Mouse (Mus musculus): ENCODE measurements around the gene Arhgap42. TPM values are rescaled to one million over a fixed set of nuclear protein-coding genes. Genes with fewer than 3 reads are reported as not detected.

Gene Arhgap42
- total and polyA plus RNA-seq, 2 experiments from 2014 or later: 5.9 to 13.0 TPM

GRCm38 (mm10) chr9:9196046-9196445 is 42.9 kb downstream of the Arhgap42 start:
- Histone ChIP-seq H3K9me3 (ENCODE audit: low read length) (no peaks in the 10 kb centered on the region), H3K9ac (replicated peaks; ENCODE audit: low read length) (no peak overlapping the region), H3K4me3 (ENCODE audit: low read length) (no peak overlapping the region), H3K4me1 (ENCODE audit: insufficient read depth, low read length) (no peaks in the 10 kb centered on the region), H3K27ac (no peak overlapping the region), H3K36me3 (ENCODE audit: insufficient read depth, low read length) (no peaks in the 10 kb centered on the region), H3K27me3 (ENCODE audit: insufficient read depth, low read length) (no peaks in the 10 kb centered on the region), H3K4me2 (ENCODE audit: low read depth, low read length) (no peak overlapping the region)
- DNase-seq (ENCODE audit: low spot score): peak; percentile 40
- TF ChIP-seq CTCF (IDR thresholded peaks at IDR 0.05; ENCODE audit: low read depth): no peak
- peak; percentile 63; the same call in 1 of the 2 replicates for ATAC-seq

GRCm38 (mm10) chr9:9194496-9194895 is 44.4 kb downstream of the Arhgap42 start:
- H3K4me3 ChIP-seq (ENCODE audit: low read length): no peak overlapping the region
- no peaks in the 10 kb centered on the region for H3K4me1 ChIP-seq (ENCODE audit: insufficient read depth, low read length)
- no peaks in the 10 kb centered on the region for H3K27me3 ChIP-seq (ENCODE audit: insufficient read depth, low read length)
- no peak overlapping the region for H3K9ac ChIP-seq (replicated peaks; ENCODE audit: low read length)
- ATAC-seq: no peak
- no peaks in the 10 kb centered on the region for H3K36me3 ChIP-seq (ENCODE audit: insufficient read depth, low read length)
- H3K9me3 ChIP-seq (ENCODE audit: low read length): no peaks in the 10 kb centered on the region
- no peak for TF ChIP-seq CTCF (IDR thresholded peaks at IDR 0.05; ENCODE audit: low read depth)
- no peak overlapping the region for H3K27ac ChIP-seq
- H3K4me2 ChIP-seq (ENCODE audit: low read depth, low read length): no peak overlapping the region
- no peak for DNase-seq (ENCODE audit: low spot score)
- WGBS: 44% methylated on average over 1 of the region's 1 CpGs

GRCm38 (mm10) chr9:9192716-9193115 is 46.2 kb downstream of the Arhgap42 start:
- H3K27me3 ChIP-seq (ENCODE audit: insufficient read depth, low read length): no peaks in the 10 kb centered on the region
- no peak for ATAC-seq

GRCm38 (mm10) chr9:9190835-9191234 is 48.1 kb downstream of the Arhgap42 start:
- WGBS: 87% methylated on average over 1 of the region's 1 CpGs
- H3K4me1 ChIP-seq (ENCODE audit: insufficient read depth, low read length): 0 out of 2 replicates have a peak, but pooled peaks cover 3% of the 10 kb centered on the region
- no peak overlapping the region for H3K4me3 ChIP-seq (ENCODE audit: low read length)
- DNase-seq (ENCODE audit: low spot score) (no peak), ATAC-seq (no peak)
- TF ChIP-seq CTCF (IDR thresholded peaks at IDR 0.05; ENCODE audit: low read depth): no peak
- no peak overlapping the region for H3K4me2 ChIP-seq (ENCODE audit: low read depth, low read length)
- no peaks in the 10 kb centered on the region for H3K9me3 ChIP-seq (ENCODE audit: low read length)
- H3K36me3 ChIP-seq (ENCODE audit: insufficient read depth, low read length): no peaks in the 10 kb centered on the region
- H3K9ac ChIP-seq (replicated peaks; ENCODE audit: low read length): no peak overlapping the region
- no peak overlapping the region for H3K27ac ChIP-seq
- H3K27me3 ChIP-seq (ENCODE audit: insufficient read depth, low read length): no peaks in the 10 kb centered on the region

More at GRCm38 (mm10) chr9:9192716-9193115, 46.2 kb downstream of the Arhgap42 start:
- Histone ChIP-seq H3K4me1 (ENCODE audit: insufficient read depth, low read length) (0 out of 2 replicates have a peak, but pooled peaks cover 3% of the 10 kb centered on the region), H3K9me3 (ENCODE audit: low read length) (no peaks in the 10 kb centered on the region), H3K4me2 (ENCODE audit: low read depth, low read length) (no peak overlapping the region), H3K36me3 (ENCODE audit: insufficient read depth, low read length) (no peaks in the 10 kb centered on the region), H3K27ac (no peak overlapping the region), H3K4me3 (ENCODE audit: low read length) (no peak overlapping the region), H3K9ac (replicated peaks; ENCODE audit: low read length) (no peak overlapping the region)
- 90% methylated on average over 4 of the region's 4 CpGs for WGBS
- DNase-seq (ENCODE audit: low spot score): no peak
- TF ChIP-seq CTCF (IDR thresholded peaks at IDR 0.05; ENCODE audit: low read depth): no peak

GRCm38 (mm10) chr9:9188167-9188566 is 50.7 kb downstream of the Arhgap42 start:
- Histone ChIP-seq H3K9me3 (ENCODE audit: low read length) (no peaks in the 10 kb centered on the region), H3K4me1 (ENCODE audit: insufficient read depth, low read length) (0 out of 2 replicates have a peak, but pooled peaks cover 3% of the 10 kb centered on the region), H3K4me3 (ENCODE audit: low read length) (no peak overlapping the region), H3K27ac (no peak overlapping the region), H3K9ac (replicated peaks; ENCODE audit: low read length) (no peak overlapping the region), H3K27me3 (ENCODE audit: insufficient read depth, low read length) (no peaks in the 10 kb centered on the region), H3K36me3 (ENCODE audit: insufficient read depth, low read length) (no peaks in the 10 kb centered on the region), H3K4me2 (ENCODE audit: low read depth, low read length) (no peak overlapping the region)
- WGBS: 76% methylated on average over 3 of the region's 3 CpGs
- TF ChIP-seq CTCF (IDR thresholded peaks at IDR 0.05; ENCODE audit: low read depth): no peak
- ATAC-seq (0 out of 2 replicates have a peak, but pooled peaks have one; percentile 21), DNase-seq (ENCODE audit: low spot score) (no peak)

- Histone ChIP-seq H3K4me2 (ENCODE audit: low read depth, low read length) (no peak overlapping the region), H3K9ac (replicated peaks; ENCODE audit: low read length) (no peak overlapping the region), H3K4me3 (ENCODE audit: low read length) (no peak overlapping the region), H3K27ac (no peak overlapping the region), H3K4me1 (ENCODE audit: insufficient read depth, low read length) (no peaks in the 10 kb centered on the region), H3K27me3 (ENCODE audit: insufficient read depth, low read length) (no peaks in the 10 kb centered on the region), H3K9me3 (ENCODE audit: low read length) (no peaks in the 10 kb centered on the region), H3K36me3 (ENCODE audit: insufficient read depth, low read length) (no peaks in the 10 kb centered on the region)
- ATAC-seq: no peak
- no peak for TF ChIP-seq CTCF (IDR thresholded peaks at IDR 0.05; ENCODE audit: low read depth)
- DNase-seq (ENCODE audit: low spot score): no peak
- WGBS: 84% methylated on average over 4 of the region's 4 CpGs
Observed at GRCm38 (mm10) chr9:9177745-9178144, 61.2 kb downstream of the Arhgap42 start.

- Histone ChIP-seq H3K27ac (no peak overlapping the region), H3K9me3 (ENCODE audit: low read length) (no peaks in the 10 kb centered on the region), H3K4me3 (ENCODE audit: low read length) (no peak overlapping the region), H3K27me3 (ENCODE audit: insufficient read depth, low read length) (no peaks in the 10 kb centered on the region), H3K9ac (replicated peaks; ENCODE audit: low read length) (no peak overlapping the region), H3K36me3 (ENCODE audit: insufficient read depth, low read length) (no peaks in the 10 kb centered on the region), H3K4me2 (ENCODE audit: low read depth, low read length) (no peak overlapping the region), H3K4me1 (ENCODE audit: insufficient read depth, low read length) (no peaks in the 10 kb centered on the region)
- WGBS: 81% methylated on average over 2 of the region's 2 CpGs
- ATAC-seq: no peak
- TF ChIP-seq CTCF (IDR thresholded peaks at IDR 0.05; ENCODE audit: low read depth): no peak
- DNase-seq (ENCODE audit: low spot score): no peak
Observed at GRCm38 (mm10) chr9:9174924-9175323, 64.0 kb downstream of the Arhgap42 start.
